Mouse (Mus musculus): ENCODE data around the gene Bcl9l.

Bcl9l gene

GRCm38 (mm10) chr9:44511935-44512716, 29.5 kb downstream of the Bcl9l start:
- no peak for DNase-seq (ENCODE audit: low read depth)

GRCm38 (mm10) chr9:44512717-44513003, 30.0 kb downstream of the Bcl9l start:
- DNase-seq (ENCODE audit: low read depth): no peak

DNA sequence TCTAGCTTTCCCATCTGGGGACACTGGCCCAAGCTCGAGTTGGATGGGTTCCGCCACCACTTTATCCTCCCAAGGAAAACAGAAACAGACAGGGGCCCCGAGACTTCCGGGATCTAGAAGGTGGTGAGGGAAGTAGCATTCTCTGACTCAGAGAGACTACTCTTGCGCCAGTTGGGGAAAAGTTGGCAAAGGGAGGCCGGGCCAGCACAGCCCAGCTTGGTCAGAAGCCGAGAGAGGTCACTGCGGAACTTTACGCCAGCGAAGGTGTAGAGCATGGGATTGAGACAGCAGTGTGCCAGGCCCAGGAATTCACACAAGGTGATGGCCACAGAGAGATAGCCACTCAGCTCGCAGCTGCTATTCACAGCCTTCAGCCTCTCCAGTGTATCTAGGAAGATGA, 30.5 kb downstream of the Bcl9l start:
- DNase-seq (ENCODE audit: low read depth): no peak

DNA sequence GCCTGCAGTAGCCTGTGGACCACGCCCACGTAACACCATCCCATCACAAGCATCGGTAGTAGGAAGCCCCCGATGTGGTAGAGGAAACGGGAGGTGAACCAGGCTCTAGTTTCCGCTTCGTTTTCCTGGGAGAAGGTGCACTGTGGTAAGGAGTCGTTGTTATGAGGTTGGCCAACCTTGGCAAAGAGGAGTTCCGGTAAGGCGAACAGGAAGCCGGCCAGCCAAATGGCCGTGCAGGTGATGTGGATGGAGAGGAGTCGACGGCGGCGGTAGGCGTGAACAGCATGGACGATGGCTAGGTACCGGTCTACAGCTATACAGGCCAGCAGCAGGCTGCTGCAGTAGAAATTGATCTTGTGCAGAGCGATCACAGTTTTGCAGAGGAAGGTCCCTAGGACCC, 31.0 kb downstream of the Bcl9l start:
- DNase-seq (ENCODE audit: low read depth): no peak

DNA sequence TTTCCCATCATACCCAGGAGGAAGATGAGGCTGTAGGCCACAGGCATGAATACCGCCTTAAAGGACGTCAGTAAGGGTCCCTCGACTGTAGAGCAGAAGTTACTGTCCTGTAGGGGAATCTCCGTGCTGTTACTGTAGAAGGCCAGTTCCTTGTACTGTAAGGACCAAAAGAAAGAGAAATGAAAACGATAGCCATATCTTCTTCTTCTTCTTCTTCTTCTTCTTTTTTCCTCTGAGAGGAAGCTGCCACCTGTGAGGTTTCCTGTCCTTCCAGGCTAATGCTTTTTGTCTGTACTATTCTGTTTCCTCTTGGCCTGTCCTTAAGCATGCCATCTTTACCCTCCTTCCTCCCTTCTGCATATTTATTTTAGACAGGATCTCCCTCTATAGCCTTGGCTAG, 31.5 kb downstream of the Bcl9l start:
- no peak for DNase-seq (ENCODE audit: low read depth)

- peak; percentile 84 for DNase-seq (ENCODE audit: low read depth)
Observed at GRCm38 (mm10) chr9:44515131-44515751, 32.6 kb downstream of the Bcl9l start.

DNA sequence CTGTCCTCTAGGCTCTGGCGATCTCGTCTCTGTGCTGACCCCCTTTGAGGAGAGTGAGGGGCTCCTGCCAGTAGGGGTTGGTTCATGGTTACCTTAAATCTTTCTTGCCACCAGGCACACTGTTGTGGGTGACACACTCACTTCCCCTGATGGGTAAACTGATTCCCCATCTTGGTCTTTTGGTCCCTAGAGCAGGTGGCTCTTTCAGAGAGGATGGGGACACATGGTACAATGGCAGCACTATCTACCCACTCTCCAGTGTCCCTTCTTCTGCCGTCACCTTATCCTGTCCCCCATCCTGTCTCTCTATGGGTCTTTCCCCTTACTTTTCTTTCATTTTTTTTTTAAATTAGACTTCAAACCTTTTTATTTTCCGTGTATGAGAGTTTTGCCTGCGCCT, 33.3 kb downstream of the Bcl9l start:
- peak; percentile 70 for DNase-seq (ENCODE audit: low read depth)

GRCm38 (mm10) chr9:44517368-44517767, 34.7 kb downstream of the Bcl9l start:
- peak; percentile 68 for DNase-seq (ENCODE audit: low read depth)

DNA sequence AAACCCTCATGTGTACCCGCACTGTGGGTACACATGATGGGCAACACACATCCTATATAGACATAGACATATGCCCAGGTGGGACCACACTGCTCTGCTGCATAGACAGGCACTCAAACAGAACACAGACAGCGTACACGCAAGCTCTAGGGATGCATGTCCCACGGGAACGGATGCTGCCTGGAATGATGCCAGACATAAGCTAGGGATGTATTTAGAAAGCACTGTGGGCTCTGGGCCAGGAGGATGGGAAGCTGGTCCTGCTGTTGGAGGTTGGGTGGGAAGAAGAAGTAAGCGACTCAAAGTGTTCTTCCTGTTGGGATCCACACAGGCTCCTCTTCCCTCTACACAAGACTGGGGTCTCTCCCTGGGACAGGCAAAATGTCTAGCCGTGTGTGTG, 35.4 kb downstream of the Bcl9l start:
- no peak for DNase-seq (ENCODE audit: low read depth)

- DNase-seq (ENCODE audit: low read depth): no peak
Observed at GRCm38 (mm10) chr9:44521927-44522326, 39.3 kb downstream of the Bcl9l start.

- DNase-seq (ENCODE audit: low read depth): no peak
Observed at GRCm38 (mm10) chr9:44523686-44524085, 41.1 kb downstream of the Bcl9l start.

- no peak for DNase-seq (ENCODE audit: low read depth)
Observed at GRCm38 (mm10) chr9:44524235-44524826, 41.7 kb downstream of the Bcl9l start.

GRCm38 (mm10) chr9:44525001-44525400, 42.4 kb downstream of the Bcl9l start:
- no peak for DNase-seq (ENCODE audit: low read depth)

GRCm38 (mm10) chr9:44525589-44525988, 43.0 kb downstream of the Bcl9l start:
- no peak for DNase-seq (ENCODE audit: low read depth)

DNA sequence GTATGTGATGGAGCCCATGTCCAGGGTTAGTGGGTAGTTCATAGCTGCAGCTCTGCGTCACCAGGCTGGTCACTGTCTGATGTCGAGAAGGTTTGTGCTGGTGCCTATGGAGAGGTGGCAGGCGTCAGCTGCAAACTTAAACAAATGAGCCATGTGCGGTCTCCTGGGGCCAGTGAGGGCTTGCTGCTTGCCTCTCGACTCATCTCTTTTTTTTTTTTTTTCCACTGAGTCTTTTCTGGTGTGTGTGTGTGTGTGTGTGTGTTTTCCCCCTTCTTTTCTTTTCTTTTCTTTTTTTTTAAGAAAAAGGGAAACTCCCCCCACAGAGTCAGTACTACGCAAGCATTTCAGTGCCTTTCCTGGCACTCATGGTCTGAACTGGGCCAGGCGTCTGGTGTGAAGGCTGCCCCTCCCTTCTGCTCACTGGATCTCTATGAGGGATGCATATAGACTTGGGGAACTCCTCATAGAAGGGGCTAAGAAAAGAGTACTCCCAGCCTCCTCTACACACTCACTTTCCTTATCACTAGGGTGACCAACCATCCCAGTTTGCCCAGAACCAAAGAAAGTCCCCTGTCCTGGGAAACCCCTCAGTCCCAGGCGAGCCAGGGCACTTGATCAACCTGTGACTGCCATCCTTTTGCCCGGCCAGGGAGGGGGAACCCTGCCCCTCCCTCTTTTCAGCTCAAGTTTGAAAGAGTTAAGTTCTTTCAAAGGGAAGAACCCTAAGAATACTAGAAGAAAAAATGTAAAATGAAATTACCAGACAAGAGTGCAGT, 43.9 kb downstream of the Bcl9l start:
- DNase-seq (ENCODE audit: low read depth): peak; percentile 65

DNA sequence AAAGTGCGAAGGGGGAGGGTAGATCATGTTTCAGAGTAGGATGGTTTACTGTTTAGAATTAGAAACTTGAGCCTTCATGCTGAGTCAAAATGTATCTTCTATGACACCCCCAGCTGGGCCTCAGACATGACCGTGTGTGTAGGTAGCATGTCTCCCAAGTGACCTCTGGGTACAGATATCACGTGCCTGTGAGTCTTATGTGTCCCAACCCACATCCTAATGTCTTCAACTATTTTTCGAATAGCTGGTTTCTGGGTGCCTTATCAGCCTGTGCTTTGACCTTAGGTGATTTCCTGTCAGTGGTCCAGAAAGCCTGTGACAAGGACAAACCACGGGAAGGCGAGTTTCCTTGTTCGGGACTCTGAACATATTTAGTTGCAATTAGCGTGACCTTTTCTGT, 45.7 kb downstream of the Bcl9l start:
- no peak for DNase-seq (ENCODE audit: low read depth)

- DNase-seq (ENCODE audit: low read depth): peak; percentile 91
Observed at GRCm38 (mm10) chr9:44532991-44533580, 50.5 kb downstream of the Bcl9l start.

DNA sequence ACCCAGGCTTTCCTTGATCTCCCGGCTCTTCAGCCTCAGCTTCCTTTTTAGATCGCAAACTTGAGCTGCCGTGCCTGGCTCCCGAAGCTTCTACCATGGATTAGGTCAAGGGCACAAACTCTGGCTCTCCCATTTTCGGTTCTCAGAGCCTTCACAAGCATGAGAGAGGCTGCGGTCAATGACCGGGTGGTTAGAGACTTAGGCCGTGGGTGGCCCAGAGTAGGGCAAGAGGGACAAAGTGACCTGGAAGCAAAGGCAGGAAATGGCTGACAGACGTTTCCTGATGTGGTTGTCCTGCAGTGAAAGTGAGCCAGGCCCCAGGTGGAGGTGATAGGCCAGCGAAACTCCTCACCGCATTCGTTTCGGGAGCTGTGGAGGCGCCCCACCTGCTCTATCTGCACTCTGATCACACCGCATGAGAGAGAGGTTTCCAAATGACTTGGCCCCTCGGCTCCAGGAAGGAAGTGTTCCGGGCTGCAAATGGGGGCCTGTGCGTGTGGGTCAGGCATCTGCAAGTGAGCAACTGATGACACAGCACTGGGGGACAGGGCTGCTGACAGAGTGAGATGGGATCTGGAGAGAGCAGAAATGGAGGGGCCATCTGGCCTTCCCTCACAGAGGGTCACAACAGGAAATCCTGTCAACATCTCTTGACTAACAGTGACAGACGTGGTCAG, 55.1 kb downstream of the Bcl9l start:
- DNase-seq (ENCODE audit: low read depth): peak; percentile 61

GRCm38 (mm10) chr9:44539816-44540421, 57.3 kb downstream of the Bcl9l start:
- no peak for DNase-seq (ENCODE audit: low read depth)

- DNase-seq (ENCODE audit: low read depth): no peak
Observed at GRCm38 (mm10) chr9:44540676-44541075, 58.1 kb downstream of the Bcl9l start.

DNA sequence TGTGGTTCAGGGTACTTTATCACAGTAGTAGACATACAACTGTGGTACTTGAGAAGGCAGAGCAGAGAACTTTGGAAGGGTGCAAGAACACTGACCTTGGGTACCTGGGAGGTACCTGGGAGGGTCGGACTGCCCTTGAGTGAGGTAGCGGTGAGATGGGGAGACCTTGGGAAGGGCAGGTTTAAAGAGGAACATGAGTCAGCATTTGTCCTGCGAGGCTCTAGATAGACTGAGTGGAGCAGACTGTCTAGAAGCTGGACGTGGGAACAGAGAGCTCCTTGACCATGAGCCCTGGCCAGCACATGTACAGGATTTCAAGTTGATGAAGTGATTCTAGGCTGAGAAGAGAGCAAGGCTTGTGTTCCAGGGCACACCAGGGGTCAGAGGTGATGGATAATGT, 59.7 kb downstream of the Bcl9l start:
- no peak for DNase-seq (ENCODE audit: low read depth)

Measured in naive thymus-derived CD4-positive, alpha-beta T cell, adult 2 months (primary cell).